Mouse (Mus musculus) kidney, embryonic 15.5 days (tissue): ENCODE results near the gene Crebrf. TPM values are rescaled to one million over a fixed set of nuclear protein-coding genes. Genes with fewer than 3 reads are reported as not detected.

Source experiments
- ATAC-seq: fragments of 200-750 bp; cut with Nextera tagmentation; replicated peaks from 2 replicates; pipeline ENCODE4 v1.8.0; 2017; ENCODE audit warnings: moderate TSS enrichment; ENCODE audit not compliant: low FRiP score
- H3K27ac ChIP-seq: fragments of 300-500 bp; sonication (generic); 2 replicates; pipeline ENCODE4 v1.5.1; 2015; ENCODE audit warnings: mild to moderate bottlenecking, inconsistent platforms
- H3K27me3 ChIP-seq: fragments of 300-500 bp; sonication (generic); 2 replicates; pipeline ENCODE4 v1.6.1; 2015; ENCODE audit warnings: inconsistent platforms
- H3K36me3 ChIP-seq: fragments of 300-500 bp; sonication (generic); 2 replicates; pipeline ENCODE4 v1.6.1; 2015; ENCODE audit warnings: inconsistent platforms
- H3K4me1 ChIP-seq: fragments of 300-500 bp; sonication (generic); 2 replicates; pipeline ENCODE4 v1.6.1; 2015; ENCODE audit warnings: inconsistent platforms
- H3K4me2 ChIP-seq: fragments of 300-500 bp; sonication (generic); 2 replicates; pipeline ENCODE4 v1.6.1; 2015; ENCODE audit warnings: moderate library complexity, mild to moderate bottlenecking, inconsistent platforms
- H3K4me3 ChIP-seq: fragments of 300-500 bp; sonication (generic); replicated peaks from 2 replicates; pipeline ENCODE4 v1.5.1; 2015; ENCODE audit warnings: mild to moderate bottlenecking, inconsistent platforms
- H3K9ac ChIP-seq: fragments of 300-500 bp; sonication (generic); 2 replicates; pipeline ENCODE4 v1.6.1; 2015; ENCODE audit warnings: mild to moderate bottlenecking, inconsistent platforms
- H3K9me3 ChIP-seq: fragments of 300-500 bp; sonication (generic); replicated peaks from 2 replicates; pipeline ENCODE4 v1.6.1; 2016; ENCODE audit warnings: inconsistent platforms
- WGBS: fragments of 180-500 bp; shearing (Covaris S2); methylation state at CpG from one replicate; pipeline ENCODE4 v1.1.7; 2015; ENCODE audit warnings: mixed read lengths; 5-methylcytosine and 5-hydroxymethylcytosine counted together
- polyA plus RNA-seq: library from polyadenylated mRNA; unstranded; fragments of >200 nt; fragmentation: Nextera tagmentation; extraction: Ambion mirVana; gene quantifications from 2 replicates; pipeline ENCODE4 v1.2.1, GENCODE M21; 2015

Gene Crebrf
- polyA plus RNA-seq, 1 experiment from 2014 or later, result 7.0 TPM

DNA sequence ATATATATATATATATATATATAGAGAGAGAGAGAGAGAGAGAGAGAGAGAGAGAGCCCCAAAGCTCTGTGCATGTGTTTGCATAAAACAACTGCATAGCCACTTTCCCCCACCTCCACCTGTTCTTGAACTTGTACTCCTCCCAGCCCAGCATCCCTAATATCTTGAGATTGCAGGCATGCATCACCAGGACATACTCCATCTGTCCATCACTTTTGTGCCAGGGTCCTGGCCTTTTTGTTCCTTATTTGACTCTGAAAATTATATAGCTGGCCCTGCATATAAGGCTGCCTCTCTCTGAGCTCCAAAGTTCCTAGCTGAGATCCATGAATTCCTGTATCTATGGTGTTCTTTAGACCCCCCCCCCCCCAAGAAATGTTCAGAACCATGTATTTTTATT, 7.0 kb upstream of the Crebrf start:
- peaks cover 3% of the 10 kb centered on the region; the same call in 1 of the 2 replicates for H3K36me3 ChIP-seq
- H3K27ac ChIP-seq, result no peak overlapping the region
- H3K9me3 ChIP-seq, result no peaks in the 10 kb centered on the region
- no peak overlapping the region for H3K4me2 ChIP-seq
- no peak overlapping the region for H3K9ac ChIP-seq
- no peak for ATAC-seq
- no peaks in the 10 kb centered on the region for H3K4me1 ChIP-seq
- H3K4me3 ChIP-seq, result no peak overlapping the region
- H3K27me3 ChIP-seq, result 0 out of 2 replicates have a peak, but pooled peaks cover 3% of the 10 kb centered on the region

DNA sequence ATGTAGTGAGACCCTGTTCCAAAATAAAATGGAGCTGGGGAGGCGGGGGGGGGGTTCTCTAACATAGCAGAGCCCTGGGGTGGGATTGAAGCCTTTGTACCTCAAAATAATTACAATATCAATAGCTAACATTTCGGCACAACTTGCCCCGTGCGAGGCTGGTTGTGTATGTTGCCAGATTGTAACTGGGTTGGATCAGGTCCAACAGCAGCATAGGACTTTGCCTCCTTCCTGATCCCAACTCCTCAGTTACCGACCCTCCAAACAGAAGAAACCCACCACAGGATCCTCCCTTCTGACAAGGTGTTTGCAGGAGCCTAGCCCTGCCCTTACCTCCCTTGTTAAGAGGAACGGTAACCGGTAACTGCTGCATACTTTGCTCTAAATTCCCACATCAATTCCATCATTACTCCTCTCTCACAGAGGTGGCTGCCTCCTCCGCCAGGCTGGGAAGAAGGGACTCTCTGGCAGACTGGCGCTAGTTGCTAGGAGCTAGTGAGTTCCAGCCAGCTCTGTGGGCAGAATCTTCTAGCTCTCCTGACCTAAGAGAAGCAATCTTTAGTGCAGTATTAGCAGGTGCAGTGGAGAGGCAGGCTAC, 6.4 kb upstream of the Crebrf start:
- no peak for ATAC-seq
- no peak overlapping the region for H3K4me2 ChIP-seq
- H3K36me3 ChIP-seq, result peaks cover 3% of the 10 kb centered on the region; the same call in 1 of the 2 replicates
- 0 out of 2 replicates have a peak, but pooled peaks cover 3% of the 10 kb centered on the region for H3K27me3 ChIP-seq
- no peaks in the 10 kb centered on the region for H3K9me3 ChIP-seq
- no peak overlapping the region for H3K27ac ChIP-seq
- H3K9ac ChIP-seq, result no peak overlapping the region
- WGBS, result 57% methylated on average over 9 of the region's 9 CpGs
- no peak overlapping the region for H3K4me3 ChIP-seq
- no peaks in the 10 kb centered on the region for H3K4me1 ChIP-seq

DNA sequence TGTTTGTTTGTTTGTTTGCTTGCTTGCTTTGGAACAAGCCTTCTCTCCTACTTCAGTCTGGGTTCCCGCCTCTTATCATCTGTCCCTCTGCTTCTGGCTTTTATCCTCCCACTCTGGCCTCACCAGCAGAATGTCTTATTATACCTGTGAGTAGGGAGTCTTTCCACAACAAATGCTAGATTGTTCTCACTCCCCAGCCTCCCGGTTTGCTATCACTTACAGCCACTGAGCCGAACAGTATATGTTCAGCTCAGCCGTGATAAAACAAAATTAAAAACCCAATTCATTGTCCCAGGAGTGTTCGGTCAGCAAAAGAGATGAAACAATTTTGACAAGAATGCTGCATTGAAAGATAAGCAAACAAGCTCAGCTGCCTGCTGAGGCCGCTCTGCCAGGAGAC, 5.4 kb upstream of the Crebrf start:
- no peaks in the 10 kb centered on the region for H3K9me3 ChIP-seq
- H3K4me2 ChIP-seq, result no peak overlapping the region
- H3K27ac ChIP-seq, result no peak overlapping the region
- peaks cover 3% of the 10 kb centered on the region; the same call in 1 of the 2 replicates for H3K4me1 ChIP-seq
- 0 out of 2 replicates have a peak, but pooled peaks cover 3% of the 10 kb centered on the region for H3K27me3 ChIP-seq
- H3K36me3 ChIP-seq, result no peaks in the 10 kb centered on the region
- no peak for ATAC-seq
- H3K9ac ChIP-seq, result no peak overlapping the region
- H3K4me3 ChIP-seq, result no peak overlapping the region
- WGBS, result 57% methylated on average over 6 of the region's 6 CpGs

DNA sequence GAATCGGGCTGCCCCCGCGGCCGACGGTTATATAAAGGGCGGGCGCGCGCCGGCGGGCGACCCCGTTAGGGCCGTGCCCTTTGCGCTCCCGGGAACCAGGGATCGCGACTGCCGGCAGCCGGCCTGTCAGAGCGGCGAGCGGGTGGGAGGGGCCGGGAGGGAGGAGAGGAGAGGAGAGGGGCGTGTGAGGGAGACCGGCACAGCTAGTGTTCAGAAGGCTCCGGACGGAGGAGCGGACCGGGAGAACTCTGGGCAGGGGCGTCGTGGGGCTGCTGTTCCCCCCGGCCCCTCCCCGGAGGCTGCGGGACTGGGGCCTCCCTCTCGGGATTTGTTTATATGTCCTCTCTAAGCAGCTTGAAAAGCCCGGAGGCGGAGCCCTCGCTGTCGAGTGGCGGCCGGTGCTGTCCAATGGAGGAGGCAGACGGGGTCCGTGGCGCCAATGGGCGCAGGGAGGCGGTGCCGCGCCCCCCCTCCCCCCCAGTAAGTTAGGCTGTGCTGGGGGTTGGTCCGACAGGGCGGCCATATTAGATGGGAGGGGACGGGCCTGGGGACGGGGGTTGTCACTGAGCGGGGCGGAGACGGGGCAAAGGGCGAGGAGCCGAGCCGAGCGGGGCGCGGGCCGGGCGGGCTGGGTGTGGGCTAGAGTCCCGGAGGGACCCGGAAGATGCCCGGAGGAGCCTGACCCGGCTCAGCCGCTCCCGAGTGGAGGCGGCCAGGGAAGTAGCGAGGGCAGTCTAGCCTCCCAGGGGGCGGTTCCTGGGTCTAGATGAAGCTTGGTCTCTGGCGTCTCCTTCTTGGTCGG, 667 bp downstream of the Crebrf start:
- Histone ChIP-seq H3K36me3 (no peaks in the 10 kb centered on the region), H3K9ac (peak overlapping the region; percentile 71), H3K4me1 (peaks cover 3% of the 10 kb centered on the region; the same call in 1 of the 2 replicates), H3K4me3 (peak overlapping the region; percentile 99), H3K27ac (peak overlapping the region; percentile 93), H3K9me3 (no peaks in the 10 kb centered on the region), H3K27me3 (no peaks in the 10 kb centered on the region), H3K4me2 (peak overlapping the region; percentile 69)
- ATAC-seq, result peak; percentile 98
- WGBS, result under 1% methylated on average over 73 of the region's 75 CpGs

DNA sequence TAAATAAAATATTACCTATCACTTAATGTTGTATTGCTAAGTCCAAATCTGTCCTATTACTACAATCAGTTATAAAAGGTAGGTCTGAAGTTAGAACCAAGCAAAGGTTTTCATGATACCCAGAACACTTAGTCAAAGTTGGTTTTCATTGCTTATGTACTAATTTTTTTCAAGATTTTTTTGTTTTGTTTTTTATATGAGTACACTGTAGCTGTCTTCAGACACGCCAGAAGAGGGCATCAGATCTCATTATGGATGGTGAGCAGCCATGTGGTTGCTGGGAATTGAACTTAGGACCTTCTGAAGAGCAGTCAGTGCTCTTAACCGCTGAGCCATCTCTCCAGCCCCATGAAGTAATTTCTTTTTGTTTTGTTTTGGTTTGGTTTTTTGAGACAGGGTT, 2.4 kb downstream of the Crebrf start:
- H3K27me3 ChIP-seq, result no peaks in the 10 kb centered on the region
- H3K4me2 ChIP-seq, result no peak overlapping the region
- peaks cover 3% of the 10 kb centered on the region; the same call in 1 of the 2 replicates for H3K4me1 ChIP-seq
- H3K27ac ChIP-seq, result no peak overlapping the region
- 75% methylated on average over 2 of the region's 2 CpGs for WGBS
- no peak overlapping the region for H3K4me3 ChIP-seq
- no peak overlapping the region for H3K9ac ChIP-seq
- no peaks in the 10 kb centered on the region for H3K9me3 ChIP-seq
- no peak for ATAC-seq
- H3K36me3 ChIP-seq, result no peaks in the 10 kb centered on the region

DNA sequence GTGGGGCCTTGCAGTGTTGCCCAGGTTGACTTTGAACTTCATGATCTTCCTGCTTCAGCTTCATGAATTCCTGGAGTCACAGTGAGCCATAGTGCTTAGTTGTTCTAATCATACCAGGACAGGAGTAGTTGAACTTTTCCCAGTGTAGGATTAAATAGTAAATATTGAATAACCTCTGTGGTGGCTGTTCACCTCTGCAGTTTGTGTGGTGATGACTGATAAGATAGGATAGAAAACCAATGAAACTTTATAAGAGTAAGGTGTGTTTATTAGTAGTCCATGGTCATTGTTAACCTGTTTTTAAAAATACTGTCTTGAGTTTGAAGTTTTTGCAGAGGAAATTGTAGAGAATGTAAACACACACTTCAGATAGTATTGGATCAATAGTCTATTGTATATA, 4.0 kb downstream of the Crebrf start:
- no peaks in the 10 kb centered on the region for H3K36me3 ChIP-seq
- H3K9ac ChIP-seq, result no peak overlapping the region
- peaks cover 6% of the 10 kb centered on the region; the same call in 1 of the 2 replicates for H3K4me1 ChIP-seq
- no peaks in the 10 kb centered on the region for H3K27me3 ChIP-seq
- no peaks in the 10 kb centered on the region for H3K9me3 ChIP-seq
- ATAC-seq, result no peak
- no peak overlapping the region for H3K4me3 ChIP-seq
- no peak overlapping the region for H3K4me2 ChIP-seq
- no peak overlapping the region for H3K27ac ChIP-seq

DNA sequence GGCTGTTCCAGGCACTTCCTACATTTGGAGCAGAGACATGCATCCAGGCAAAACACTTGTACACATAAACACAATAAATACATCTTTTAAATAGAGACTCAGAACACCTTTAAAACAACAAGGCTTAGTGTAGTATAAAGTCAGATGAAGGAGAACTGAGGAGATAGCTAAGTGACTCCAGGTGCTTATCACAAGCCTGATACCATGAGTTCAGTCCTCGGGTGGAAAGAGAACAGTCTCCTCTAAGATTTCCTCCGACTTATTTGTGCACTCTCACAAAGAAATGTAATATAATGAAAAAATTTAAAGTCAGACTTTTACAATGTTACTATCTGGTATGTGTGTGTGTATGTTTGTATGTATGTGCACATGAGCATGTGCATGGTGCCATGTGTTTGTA, 6.4 kb downstream of the Crebrf start:
- H3K4me1 ChIP-seq, result peaks cover 7% of the 10 kb centered on the region; the same call in 1 of the 2 replicates
- 77% methylated on average over 2 of the region's 2 CpGs for WGBS
- H3K9me3 ChIP-seq, result no peaks in the 10 kb centered on the region
- H3K27ac ChIP-seq, result no peak overlapping the region
- no peak overlapping the region for H3K4me2 ChIP-seq
- H3K27me3 ChIP-seq, result no peaks in the 10 kb centered on the region
- H3K4me3 ChIP-seq, result no peak overlapping the region
- no peak for ATAC-seq
- H3K36me3 ChIP-seq, result no peaks in the 10 kb centered on the region
- H3K9ac ChIP-seq, result no peak overlapping the region

DNA sequence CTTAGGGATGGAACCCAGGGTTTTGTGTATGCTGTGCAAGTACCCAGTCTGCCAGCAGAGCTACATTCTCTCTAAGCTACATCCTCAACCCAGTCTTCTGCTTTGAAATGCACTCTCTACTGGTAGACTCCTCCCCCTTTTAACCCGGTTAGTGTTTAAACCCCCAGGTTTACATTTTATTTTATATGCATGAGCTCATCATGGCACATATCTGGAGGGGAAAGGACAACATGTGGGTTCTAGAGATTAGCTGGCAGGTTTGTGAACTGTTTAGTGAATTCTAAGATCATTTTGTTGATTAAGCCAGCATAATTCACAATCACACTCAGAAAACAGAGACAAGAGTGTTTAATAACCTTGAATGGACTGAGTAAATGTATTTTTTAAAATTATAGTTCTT, 9.3 kb downstream of the Crebrf start:
- Histone ChIP-seq H3K27ac (no peak overlapping the region), H3K4me2 (no peak overlapping the region), H3K9me3 (no peaks in the 10 kb centered on the region), H3K9ac (no peak overlapping the region), H3K4me1 (peaks cover 7% of the 10 kb centered on the region; the same call in 1 of the 2 replicates), H3K36me3 (no peaks in the 10 kb centered on the region), H3K4me3 (no peak overlapping the region), H3K27me3 (no peaks in the 10 kb centered on the region)
- ATAC-seq, result no peak
- 46% methylated on average over 1 of the region's 1 CpGs for whole genome bisulfite sequencing

DNA sequence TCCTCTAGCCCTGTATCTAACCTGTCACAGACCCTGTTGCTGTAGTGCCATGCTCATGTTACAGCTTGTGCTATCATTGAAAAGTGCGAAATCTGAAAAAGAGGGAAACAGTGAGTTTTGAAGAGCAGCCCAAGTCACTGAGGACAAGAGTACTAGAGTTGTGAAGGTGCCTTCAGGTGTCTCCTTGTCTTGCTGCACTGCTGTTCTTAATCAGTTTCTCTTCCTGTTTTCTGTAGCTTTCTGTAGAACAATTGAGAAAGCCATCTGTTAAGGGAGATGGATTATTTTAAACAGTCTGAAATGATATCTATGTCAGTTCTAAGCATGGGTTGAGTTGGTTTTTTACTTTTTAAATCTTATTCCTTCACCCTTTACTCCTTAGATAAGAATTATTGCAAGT, 11.2 kb downstream of the Crebrf start:
- Histone ChIP-seq H3K9ac (no peak overlapping the region), H3K4me2 (no peak overlapping the region), H3K9me3 (no peaks in the 10 kb centered on the region), H3K4me3 (no peak overlapping the region), H3K27me3 (no peaks in the 10 kb centered on the region), H3K4me1 (peaks cover 7% of the 10 kb centered on the region; the same call in 1 of the 2 replicates), H3K27ac (no peak overlapping the region), H3K36me3 (no peaks in the 10 kb centered on the region)
- 79% methylated on average over 1 of the region's 1 CpGs for WGBS
- ATAC-seq, result no peak

DNA sequence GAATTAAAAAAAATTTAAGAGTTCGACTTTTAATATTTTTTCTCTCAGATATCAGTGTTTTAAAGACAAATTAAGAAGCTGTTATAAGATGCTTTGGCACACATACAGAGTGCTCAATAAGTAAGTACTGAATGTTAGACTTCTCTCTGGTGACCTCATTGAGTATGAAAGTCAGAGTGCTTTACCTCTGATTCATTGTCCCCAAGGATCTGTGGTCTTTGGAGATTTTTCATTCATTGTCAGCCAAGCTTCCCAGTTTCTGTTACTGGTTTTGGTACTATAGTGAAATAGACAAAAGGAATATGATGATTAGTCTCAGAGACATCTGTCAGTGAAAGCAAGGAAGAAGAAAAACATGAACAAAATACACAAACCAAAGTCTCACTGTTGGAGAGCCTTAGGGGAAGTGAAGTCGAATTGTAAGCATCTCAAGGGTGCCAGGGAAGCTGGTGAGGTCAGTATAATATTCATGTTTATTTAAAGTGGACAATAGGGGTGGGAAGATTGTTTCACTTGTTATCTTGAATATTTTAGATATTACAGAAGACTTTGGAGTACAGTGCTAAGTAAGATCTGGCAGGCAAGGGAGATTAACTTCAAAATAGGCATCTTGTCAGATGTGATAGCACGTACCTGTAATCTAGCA, 11.8 kb downstream of the Crebrf start:
- 76% methylated on average over 3 of the region's 3 CpGs for WGBS
- no peaks in the 10 kb centered on the region for H3K27me3 ChIP-seq
- H3K4me1 ChIP-seq, result peaks cover 7% of the 10 kb centered on the region; the same call in 1 of the 2 replicates
- H3K27ac ChIP-seq, result no peak overlapping the region
- ATAC-seq, result no peak
- H3K9ac ChIP-seq, result no peak overlapping the region
- no peaks in the 10 kb centered on the region for H3K36me3 ChIP-seq
- no peak overlapping the region for H3K4me2 ChIP-seq
- no peaks in the 10 kb centered on the region for H3K9me3 ChIP-seq
- H3K4me3 ChIP-seq, result no peak overlapping the region

DNA sequence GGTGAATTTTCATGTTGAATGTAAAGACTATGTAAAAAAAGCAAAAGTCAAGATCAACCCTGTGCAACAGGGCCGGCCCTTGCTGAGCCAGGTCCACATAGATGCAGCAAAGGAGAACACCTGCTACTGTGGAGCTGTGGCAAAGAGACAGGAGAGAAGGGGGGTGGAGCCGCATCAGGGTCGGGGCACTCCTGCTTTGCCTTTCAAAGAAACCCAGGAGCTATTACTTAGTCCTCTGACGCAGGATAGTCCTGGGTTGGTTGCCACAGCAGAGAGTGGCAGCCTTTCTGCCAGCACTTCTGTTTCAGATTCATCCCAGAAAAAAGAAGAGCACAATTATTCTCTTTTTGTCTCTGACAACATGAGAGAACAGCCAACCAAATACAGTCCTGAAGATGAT, 27.1 kb downstream of the Crebrf start:
- no peaks in the 10 kb centered on the region for H3K4me1 ChIP-seq
- H3K27me3 ChIP-seq, result no peaks in the 10 kb centered on the region
- ATAC-seq, result no peak
- WGBS, result 56% methylated on average over 4 of the region's 4 CpGs
- H3K36me3 ChIP-seq, result peaks cover 11% of the 10 kb centered on the region; the same call in 1 of the 2 replicates
- H3K9ac ChIP-seq, result no peak overlapping the region
- no peak overlapping the region for H3K4me2 ChIP-seq
- H3K9me3 ChIP-seq, result no peaks in the 10 kb centered on the region
- H3K27ac ChIP-seq, result no peak overlapping the region
- H3K4me3 ChIP-seq, result no peak overlapping the region

DNA sequence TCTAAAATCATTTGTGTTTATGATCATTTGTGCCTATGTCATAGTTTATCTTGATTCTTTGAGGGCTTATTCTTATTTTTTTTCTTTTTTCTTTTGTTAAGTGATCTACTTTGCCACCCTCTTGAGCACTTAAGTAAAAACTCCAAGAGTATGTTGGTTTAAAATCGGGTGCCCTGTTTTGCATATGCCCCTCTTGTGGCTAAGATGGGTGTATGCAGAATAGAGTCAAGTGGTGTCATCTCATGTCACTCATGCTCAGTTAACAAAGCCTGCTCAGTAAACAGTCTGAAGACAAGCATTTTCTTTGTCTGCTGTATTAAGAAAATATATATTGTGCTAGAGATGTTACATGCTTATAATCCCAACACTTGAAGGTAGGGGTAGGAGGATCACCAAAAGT, 27.8 kb downstream of the Crebrf start:
- Histone ChIP-seq H3K36me3 (peaks cover 11% of the 10 kb centered on the region; the same call in 1 of the 2 replicates), H3K27ac (no peak overlapping the region), H3K27me3 (no peaks in the 10 kb centered on the region), H3K9ac (no peak overlapping the region), H3K9me3 (no peaks in the 10 kb centered on the region), H3K4me1 (no peaks in the 10 kb centered on the region), H3K4me2 (no peak overlapping the region), H3K4me3 (no peak overlapping the region)
- no peak for ATAC-seq
- 76% methylated on average over 1 of the region's 1 CpGs for WGBS
